Comparison of ENCODE assay signal across 35 mouse cellular contexts in the genomic region with DNA sequence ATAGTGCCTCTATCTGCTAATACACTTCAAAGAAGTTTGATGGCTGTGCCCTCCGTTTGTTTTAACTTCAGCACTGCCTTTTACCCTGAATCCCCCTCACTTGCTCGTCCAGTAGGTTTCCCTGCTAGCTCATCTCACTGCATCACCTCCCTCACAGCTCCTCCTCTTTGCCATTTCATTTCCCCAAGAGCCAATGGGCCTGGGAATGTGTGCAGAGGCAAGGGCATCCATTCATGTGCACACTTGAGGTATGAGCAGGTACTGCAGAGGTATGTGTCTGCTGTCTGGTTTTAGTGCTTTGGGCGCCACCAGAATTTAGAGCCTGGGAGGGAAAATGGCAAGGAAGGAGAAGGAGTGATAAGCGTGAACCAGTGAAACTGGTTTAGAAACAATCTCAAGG. TPM values are rescaled to one million over a fixed set of nuclear protein-coding genes. Genes with fewer than 3 reads are reported as not detected.
"Had no signal": no experiment of that assay in that cellular context is flagged by ENCODE, and none has a peak within 500 bp of the region (broad histone marks: within the 10 kb centered on the region; RNA-seq: fewer than 3 reads in every experiment).

No protein-coding gene starts in this region.

- H3K4me3 ChIP-seq: heart, embryonic 10.5 days; heart, embryonic 12.5 days; heart, embryonic 13.5 days; heart, embryonic 15.5 days; hindbrain, embryonic 10.5 days; hindbrain, embryonic 12.5 days; hindbrain, embryonic 13.5 days; hindbrain, embryonic 15.5 days; intestine, embryonic 15.5 days; kidney, embryonic 15.5 days; layer of hippocampus, adult 2 months had no signal

- H3K9me3 ChIP-seq: heart, embryonic 10.5 days; heart, embryonic 12.5 days; heart, embryonic 13.5 days; heart, embryonic 15.5 days; hindbrain, embryonic 10.5 days; hindbrain, embryonic 12.5 days; hindbrain, embryonic 13.5 days; hindbrain, embryonic 15.5 days; intestine, embryonic 15.5 days; kidney, embryonic 15.5 days had no signal

- H3K9ac ChIP-seq: heart, embryonic 12.5 days; heart, embryonic 13.5 days; heart, embryonic 15.5 days; hindbrain, embryonic 12.5 days; hindbrain, embryonic 13.5 days; hindbrain, embryonic 14.5 days; hindbrain, embryonic 15.5 days; intestine, embryonic 15.5 days; kidney, embryonic 15.5 days had no signal

- H3K4me1 ChIP-seq: hindbrain, embryonic 12.5 days; hindbrain, embryonic 13.5 days; hindbrain, embryonic 15.5 days; intestine, embryonic 15.5 days had no signal

- H3K27ac ChIP-seq: heart, embryonic 10.5 days; heart, embryonic 15.5 days; hindbrain, embryonic 10.5 days; hindbrain, embryonic 12.5 days; hindbrain, embryonic 13.5 days; hindbrain, embryonic 14.5 days; hindbrain, embryonic 15.5 days; hindbrain, postnatal 0 days; intestine, embryonic 15.5 days; kidney, embryonic 15.5 days; kidney, postnatal 0 days; layer of hippocampus, adult 2 months had no signal

- H3K4me2 ChIP-seq: heart, embryonic 11.5 days; heart, embryonic 12.5 days; heart, embryonic 13.5 days; heart, embryonic 15.5 days; hindbrain, embryonic 12.5 days; hindbrain, embryonic 13.5 days; hindbrain, embryonic 14.5 days; hindbrain, embryonic 15.5 days; intestine, embryonic 15.5 days; kidney, embryonic 15.5 days had no signal

- DNase-seq: heart, postnatal 10 days; heart, postnatal 14 days; heart, postnatal 36 days; heart, postnatal 4 days; kidney, adult 11 months; kidney, adult 18-20 months; kidney, adult 2 months; kidney, adult 8-10 months; kidney, adult 9 months; kidney, postnatal 10 days; kidney, postnatal 14 days; kidney, postnatal 25 days; kidney, postnatal 36 days; kidney, postnatal 4 days; layer of hippocampus, adult 9-11 months; layer of hippocampus, postnatal 36 days had no signal

- H3K36me3 ChIP-seq: heart, embryonic 10.5 days; heart, embryonic 12.5 days; heart, embryonic 13.5 days; heart, embryonic 15.5 days; hindbrain, embryonic 10.5 days; hindbrain, embryonic 12.5 days; hindbrain, embryonic 13.5 days; hindbrain, embryonic 15.5 days; intestine, embryonic 15.5 days; kidney, embryonic 15.5 days had no signal

- ATAC-seq: hindbrain, embryonic 16.5 days; hindbrain, postnatal 0 days; inflammation-experienced regulatory T-cells, adult 6 months; intestine, embryonic 15.5 days; intestine, embryonic 16.5 days; intestine, postnatal 0 days had no signal

RNA-seq across cellular contexts. Expression of a gene that starts 53.8 kb away (rescaled TPM):
- polyA plus RNA-seq: inflammation-experienced regulatory T-cells, adult 6 months had no signal
